Mouse (Mus musculus): ENCODE measurements around the gene Lifr.
A peak's percentile ranks its signal among the peaks of the same experiment; 100 is the strongest.

Gene Lifr

DNA sequence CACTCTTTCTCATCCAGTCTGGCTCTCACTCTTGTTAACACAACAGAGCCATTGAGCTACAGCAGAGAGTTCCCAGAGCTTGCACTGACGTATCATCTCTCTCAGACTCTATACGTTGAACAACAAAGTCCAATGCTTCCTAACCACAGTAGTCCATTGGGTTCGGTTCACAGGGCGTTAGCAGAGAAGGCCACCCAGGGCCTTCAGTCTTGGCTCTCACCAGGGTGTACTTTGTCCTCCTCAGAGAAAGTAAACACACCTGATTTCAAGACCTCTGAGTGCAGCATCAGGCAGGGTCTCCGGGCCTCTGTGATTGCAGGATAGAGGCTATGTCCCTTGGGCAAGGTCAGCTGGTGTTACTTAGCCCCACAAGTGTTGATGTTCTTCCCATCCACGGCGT, 116.9 kb downstream of the Lifr start:
- no peak for DNase-seq

DNA sequence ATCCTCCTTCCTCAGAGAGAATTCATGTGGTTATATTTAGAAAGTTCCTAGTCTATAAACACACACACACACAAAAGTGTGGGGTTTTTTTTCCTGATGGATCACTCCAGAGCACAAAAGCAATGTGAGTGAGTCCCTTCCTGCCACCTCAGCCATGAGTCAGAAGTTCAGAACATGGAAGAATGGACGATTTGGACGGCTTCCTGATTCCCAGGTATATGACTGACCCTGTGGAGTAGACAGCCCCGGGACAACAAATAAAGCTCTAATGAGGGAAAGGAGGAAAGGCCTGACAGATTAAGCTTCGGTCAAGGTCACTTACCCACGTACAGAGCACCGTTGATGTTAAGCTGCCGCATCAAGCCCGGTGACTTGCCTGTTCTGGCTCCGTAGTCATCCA, 117.8 kb downstream of the Lifr start:
- no peak for DNase-seq

DNA sequence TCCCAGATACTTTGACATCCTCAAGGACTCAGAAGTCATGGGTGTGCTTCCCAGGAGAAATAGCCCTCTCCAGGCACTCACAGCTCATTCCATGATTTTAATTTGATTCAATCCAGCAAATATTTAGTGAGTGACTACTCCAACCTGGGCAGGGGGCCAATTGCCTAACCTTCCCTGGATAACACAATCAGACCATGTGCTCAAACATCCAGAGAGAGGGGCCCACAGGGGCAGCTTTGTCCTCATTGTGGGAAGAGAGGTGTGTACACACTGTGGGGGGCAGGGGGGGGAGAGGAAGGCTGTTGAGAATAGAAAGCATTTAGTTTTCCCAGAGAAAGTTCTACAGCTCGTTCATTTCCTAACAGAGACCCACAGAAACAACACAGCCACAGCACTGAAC, 123.3 kb downstream of the Lifr start:
- DNase-seq, result peak; percentile 77

DNA sequence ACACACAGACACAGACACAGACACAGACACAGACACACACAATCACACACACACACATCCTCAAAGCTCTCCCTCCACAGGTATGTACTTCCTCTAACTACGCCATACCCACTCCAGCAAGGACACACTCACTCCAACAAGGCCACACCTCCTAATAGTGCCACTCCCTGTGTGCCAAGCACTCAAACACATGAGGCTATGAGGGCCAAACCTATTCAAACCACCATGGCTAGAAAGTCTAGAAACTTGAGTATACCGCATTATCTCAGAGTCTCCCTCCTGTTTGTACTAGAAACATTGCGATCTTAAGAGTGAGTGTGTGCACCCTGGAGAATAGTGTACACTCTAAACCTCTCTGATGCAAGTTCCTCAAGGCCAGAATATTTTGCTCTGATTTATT, 125.4 kb downstream of the Lifr start:
- DNase-seq, result no peak

DNA sequence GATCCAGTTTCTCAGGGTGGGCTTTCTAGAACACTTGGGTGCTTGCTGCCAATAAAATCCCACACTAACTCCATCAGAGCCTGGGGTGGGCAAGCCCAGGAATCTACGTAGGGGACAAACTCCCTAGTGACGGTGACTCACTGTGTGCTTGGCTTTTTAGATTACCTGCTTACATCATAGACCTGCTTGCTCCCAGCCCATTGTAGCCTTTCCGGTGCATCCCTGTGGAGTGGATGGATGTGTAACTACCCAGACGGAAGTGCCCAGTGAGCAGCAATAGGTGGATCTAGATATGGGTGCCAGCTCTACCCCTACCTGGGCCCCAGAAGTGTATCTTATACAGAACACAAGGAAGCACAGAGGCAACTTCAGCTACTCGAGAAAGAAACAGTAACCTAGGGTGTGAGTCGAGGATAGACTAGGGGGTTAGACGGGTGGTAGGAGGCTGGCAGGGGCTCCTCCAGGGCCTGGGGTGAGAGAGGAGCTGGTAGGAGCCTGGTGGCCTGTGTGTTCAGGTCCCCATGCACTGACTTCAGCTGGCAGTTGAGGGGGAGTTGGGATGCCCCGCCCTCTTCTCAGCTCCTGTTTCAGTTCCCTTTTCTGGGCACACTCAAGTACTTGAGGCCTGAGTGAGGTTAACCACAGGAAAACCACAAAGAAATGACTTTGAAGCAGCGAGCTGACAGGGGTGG, 126.3 kb downstream of the Lifr start:
- DNase-seq, result no peak

DNA sequence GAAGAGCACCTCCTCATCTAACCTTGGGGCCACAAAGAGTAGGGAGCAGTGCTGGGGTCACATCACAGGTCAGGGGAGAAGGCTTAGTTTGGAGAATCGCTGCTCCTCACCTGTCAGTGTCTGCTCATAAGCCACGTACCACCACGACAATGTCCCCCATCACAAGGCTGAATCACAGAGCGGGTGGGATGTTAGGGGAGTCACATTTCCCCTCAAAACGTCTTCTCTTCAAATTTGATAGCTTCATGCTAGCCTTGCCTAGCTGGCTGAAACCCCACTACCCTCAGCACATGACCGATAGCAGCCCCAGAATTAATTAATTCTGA, 126.8 kb downstream of the Lifr start:
- DNase-seq, result no peak

DNA sequence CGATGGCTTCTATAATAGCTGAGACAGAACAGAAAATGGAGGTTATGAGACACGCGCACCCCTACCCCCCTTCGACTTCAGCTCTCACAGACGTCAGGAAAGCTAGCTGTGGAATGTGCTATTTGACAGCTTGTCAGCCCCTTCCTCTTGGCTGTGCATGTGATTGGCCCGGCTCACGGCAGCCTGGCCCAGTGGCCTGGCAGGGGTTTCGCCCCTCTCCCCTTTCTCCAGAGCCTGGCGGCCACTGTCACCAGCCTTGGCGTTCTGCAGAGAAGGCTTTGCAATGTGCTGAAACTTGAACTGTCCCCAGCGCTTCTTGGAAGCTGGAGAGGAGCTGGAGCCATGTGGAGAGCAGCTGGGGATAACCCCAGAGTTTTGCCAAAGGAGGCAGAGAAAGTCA, 132.4 kb downstream of the Lifr start:
- peak; percentile 45 for DNase-seq

DNA sequence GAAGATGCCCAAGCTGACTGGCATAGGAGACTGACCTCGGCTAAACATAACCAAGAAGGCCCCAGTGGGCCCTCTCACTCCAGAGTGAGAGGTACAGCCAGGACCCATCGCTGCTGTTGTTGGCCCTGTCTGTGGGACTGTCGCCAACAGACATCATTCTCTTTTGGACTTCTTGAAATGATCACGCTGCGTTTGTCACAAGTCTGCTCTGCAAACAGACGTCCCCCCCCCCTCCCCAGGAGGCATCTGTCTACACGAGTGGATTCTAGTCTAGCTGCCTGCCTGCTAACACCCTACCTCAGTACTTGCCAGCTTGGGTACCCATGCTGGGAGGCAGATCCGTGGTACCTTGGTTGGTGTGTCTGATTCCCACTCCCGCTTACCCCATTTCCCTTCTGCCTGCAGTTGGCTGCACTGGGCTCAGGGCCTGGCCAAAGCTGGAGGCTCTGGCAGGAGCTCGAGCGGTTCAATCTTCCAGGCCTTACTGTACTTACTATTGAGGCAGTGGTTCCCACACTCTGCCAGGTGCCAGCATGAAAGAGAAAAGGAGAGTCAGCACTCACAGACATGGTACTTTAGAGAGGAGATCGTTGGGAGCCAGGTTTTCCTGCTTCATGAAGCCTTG, 133.8 kb downstream of the Lifr start:
- DNase-seq, result no peak

DNA sequence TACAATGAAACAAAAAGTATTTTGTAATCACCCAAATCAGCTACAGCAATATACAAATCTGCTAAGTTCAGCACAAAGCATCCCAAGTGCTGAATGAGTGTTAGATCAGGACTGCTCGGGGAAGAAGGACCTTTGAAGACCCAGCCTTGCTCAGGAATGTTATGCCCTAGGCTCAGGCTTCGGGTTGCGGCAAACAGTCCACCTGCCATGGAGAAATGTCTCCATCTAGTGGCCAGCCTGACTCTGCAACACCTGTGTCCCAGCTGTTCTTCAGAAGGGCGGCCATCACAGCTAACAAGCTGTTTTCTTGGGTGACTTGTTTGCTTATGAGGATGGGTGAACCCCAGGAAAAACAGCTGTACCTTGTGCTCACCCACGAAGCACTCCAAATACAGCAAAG, 135.8 kb downstream of the Lifr start:
- DNase-seq, result peak; percentile 84

DNA sequence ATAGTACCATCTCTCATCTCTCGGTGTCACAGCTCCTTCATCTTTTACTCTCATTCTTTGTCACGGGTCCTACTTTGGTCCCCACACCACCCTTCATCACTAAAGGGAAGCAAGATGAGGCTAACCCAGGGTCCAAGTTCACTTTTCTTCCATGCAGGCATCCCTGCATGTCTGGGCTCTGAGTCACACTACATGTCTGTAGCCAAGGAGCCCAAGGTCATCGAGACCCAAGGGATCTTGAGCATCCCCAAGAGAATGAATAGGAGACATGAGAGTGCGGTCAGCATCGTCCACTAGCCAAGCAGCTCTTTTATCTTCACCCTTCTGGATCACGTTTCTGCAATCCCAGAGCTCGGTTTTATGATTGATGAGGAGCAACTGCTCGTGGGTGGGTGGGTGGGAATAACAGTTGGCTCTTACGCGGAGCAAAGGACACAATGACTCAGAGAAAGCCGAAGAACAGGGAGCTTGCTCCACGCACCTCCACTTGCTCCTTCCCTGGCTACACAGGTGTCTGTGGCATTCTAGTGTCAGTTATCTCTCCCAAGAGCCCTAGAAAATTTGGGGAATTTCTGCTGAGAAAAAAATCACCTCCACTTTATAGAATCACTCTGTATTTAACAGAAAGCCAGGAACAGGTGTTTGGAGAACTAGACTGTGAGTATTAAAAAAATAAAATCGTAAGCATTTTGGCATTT, 143.1 kb downstream of the Lifr start:
- no peak for DNase-seq

DNA sequence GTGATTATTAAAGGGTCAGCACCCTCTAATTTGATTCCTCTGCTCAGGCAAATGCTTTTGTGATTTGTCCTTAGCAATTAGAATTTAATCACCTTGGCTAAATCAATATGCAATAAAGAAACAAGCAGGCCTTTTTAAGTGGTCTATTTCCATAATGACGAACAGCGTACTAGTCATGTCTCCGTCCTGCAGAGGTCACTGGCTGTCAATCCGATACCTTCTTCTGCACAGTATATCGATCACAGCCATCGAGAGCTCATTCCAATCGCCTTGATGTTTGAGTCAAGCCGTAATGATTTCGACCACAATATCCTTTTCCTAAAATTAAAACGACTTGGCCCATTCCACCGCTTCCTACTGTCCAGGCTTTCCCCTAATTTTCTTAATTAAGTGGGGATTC, 149.5 kb downstream of the Lifr start:
- DNase-seq, result no peak

DNA sequence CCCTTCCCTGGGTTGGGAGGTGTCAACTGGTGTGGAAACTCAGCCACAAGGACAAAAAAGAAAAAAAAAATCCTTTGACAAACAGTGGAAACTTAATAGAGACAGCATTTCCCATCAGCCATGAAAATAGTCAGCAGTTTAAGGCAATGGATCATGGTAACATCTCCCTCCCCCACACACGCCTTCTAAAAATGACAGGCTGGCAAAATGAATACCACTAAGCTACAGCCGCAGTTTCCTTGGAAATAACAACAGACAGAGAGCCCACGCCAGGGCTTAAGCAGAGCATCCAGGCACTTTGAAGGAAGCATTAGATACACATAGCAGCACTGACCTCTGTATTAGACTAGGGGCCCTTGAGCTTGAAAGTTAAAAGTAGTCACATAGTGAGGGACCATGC, 150.5 kb downstream of the Lifr start:
- no peak for DNase-seq

DNA sequence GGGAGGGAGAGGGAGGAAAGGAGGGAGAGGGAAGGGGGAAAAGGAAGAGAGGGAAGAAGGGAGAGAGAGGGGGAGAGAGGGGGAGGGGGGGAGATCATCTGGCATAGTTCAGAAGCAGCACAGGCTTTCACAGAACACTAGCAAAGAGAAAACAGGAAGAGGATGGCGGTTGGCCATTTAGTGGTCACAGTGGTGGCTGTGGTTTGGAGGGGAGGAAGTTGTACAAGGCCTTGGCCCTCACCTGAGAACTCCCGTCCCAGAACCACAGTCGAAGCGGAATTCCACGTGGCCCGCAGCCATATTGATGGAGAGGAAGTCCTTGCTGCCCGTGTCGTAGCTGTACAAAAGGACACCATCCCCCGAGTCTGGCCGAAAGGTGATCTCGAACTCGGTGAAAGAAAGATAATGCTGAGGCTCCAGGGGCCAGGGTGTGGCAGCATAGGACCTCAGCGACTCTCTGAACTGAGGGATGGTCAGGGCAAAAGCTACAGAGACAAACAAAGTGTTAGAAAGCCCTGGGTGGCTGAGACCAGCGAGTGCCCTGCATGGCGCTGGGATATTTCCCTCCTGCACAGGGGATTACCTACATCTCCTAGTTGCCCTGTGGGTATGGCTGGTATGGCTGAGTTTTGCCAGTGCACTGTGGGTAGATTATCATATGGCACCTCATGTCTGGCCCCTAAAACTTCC, 151.9 kb downstream of the Lifr start:
- DNase-seq, result no peak
